Mouse (Mus musculus) left cerebral cortex, postnatal 14 days (tissue): ENCODE data around the gene Hpca. TPM values are rescaled to one million over a fixed set of nuclear protein-coding genes. Genes with fewer than 3 reads are reported as not detected.
A peak's percentile ranks its signal among the peaks of the same experiment; 100 is the strongest.

ENCODE experiments used
- DNase-seq, 2 experiments: peaks; one replicate each; pipeline ENCODE4 v3.0.0; 2021 to 2022; ENCODE audit warnings: low spot score in 2 of 2, mixed read lengths in 1 of 2
- intact Hi-C: fragments of 180-260 bp; cut with DNase I; formaldehyde crosslinking; loops from one replicate; pipeline ENCODE4 v1.15.1; 2025
- total RNA-seq, 2 experiments: library from RNA; stranded (reverse); gene quantifications; 2 replicates each; pipeline ENCODE4 v1.2.3; 2021

Gene Hpca
- total RNA-seq, 2 experiments from 2014 or later = 562 to 615 TPM

DNA sequence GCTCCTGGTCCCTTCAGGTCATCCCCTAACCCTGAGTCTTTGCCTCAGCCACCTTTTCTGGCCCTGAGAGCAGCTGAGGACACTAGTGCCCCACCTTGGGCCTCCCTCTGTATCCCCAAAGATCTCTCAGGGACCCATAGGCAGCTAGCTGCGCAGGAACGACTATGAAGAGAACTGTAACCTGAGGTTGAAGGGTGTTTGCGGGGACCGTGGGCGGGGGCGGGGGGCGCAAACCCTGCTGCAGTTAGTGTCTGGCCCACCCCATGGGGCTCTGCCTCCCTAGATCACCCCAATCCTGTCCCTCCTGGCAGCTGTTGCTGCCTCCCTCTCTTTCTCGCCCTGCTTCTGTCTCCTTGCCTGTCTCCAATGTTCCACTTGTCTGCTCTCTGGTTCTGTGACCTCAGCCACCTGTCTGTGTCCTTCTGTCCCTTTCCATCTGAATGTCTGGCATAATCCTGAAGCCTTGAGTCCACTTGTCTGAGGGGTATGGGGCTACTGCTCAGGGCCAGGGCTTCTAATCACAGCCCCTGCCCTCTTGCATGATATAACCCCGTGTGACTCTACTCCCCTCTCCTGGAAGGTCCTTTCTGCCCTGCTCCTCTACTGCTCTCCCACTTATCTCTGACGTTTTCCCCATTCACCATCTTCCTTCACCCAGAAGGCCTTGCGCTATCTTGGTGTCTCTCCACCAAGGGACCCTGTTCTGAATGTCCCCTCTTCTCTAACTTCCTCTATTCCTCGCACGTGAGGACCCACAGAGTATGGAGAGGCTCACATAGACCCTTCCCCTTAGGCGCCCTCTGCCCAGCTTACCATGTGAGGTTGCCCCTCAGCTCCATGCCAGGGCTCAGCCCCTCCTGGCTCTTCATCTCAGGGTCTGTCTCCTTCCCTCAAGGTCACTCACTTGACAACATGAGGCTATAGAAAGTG lies 15.8 kb upstream of the Hpca start:
- intact Hi-C loops = loop anchor here (10.0 kb wide), 1 partner anchor 47 kb away; the partner anchor contains the start of genes S100pbp and Yars

GRCm38 (mm10) chr4:129136579-129137391 lies 14.9 kb upstream of the Hpca start, which contains the start of gene Fndc5:
TSS of gene Fndc5 (plus strand) at chr4:129136999.
- intact Hi-C loops = loop anchor here (10.0 kb wide), 1 partner anchor 48 kb away; the partner anchor contains the start of genes S100pbp and Yars
- no peak for DNase-seq

More for the DNA sequence above, 15.8 kb upstream of the Hpca start:
- DNase-seq = no peak

- DNase-seq = no peak
- intact Hi-C loops = loop anchor here (10.0 kb wide), 1 partner anchor 49 kb away; the partner anchor contains the start of genes S100pbp and Yars
Measured at GRCm38 (mm10) chr4:129136189-129136578, 14.3 kb upstream of the Hpca start.

DNA sequence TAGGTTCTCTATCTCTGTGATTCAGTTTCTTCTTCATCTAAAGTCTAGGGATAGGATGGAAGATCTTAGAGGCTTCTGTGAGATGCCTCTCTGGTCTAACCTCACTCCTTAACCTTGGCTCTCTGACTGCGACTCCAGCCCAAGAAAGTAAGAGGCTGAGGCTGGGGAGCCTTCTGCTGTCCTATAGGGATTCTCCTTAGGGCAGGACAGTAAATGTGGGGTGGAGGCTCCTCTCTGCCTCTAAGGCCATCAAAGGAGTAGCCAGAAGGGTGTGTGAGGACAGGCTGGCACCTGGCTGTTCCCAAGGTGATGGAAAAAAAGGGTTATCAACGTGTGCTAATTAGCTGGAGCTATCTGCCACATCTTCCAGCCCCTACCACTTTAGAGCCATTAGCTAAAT lies 13.8 kb upstream of the Hpca start:
- DNase-seq = no peak
- intact Hi-C loops = loop anchor here (10.0 kb wide), 1 partner anchor 49 kb away; the partner anchor contains the start of genes S100pbp and Yars

DNA sequence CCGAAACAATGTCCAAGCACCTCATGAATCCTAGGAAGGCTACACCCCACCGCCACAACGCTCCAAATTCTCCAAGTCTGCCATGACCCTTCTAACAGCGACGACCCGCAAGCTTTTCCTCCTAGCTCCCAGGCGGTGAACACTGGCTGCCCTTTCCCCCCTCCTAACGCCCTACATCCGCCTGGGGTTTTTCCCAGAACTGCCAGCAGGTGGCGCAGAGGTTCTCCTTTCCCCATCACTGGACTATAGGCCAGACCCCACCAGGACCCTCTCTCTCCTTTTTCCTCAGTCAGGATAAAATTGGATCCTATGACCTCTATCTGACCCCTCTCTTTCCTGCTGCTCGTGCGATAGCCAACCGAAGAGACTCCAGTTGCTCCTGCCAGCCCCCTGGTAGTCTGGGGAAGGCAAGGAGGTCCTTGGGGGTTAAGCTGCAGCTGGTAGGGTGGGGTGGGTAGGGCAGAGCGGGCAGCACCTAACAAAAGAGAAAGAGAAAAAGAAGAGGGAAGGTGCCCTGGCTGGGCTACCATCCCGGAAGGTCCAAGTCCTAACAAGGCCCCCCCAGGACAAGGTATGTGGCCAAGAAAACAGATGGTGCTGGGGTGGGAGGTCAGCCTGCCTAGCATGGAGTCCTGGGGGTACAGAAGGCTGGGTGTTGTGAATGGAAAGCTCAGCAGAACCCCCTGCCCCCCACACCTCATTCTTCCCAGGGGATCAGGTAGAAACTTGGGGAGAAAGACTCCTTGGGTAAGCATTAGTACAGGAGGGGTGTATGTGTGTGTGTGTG lies 13.2 kb upstream of the Hpca start:
- peak in 1 of 2 experiments; percentile 78 for DNase-seq
- intact Hi-C loops = loop anchor here (10.0 kb wide), 1 partner anchor 50 kb away; the partner anchor contains the start of genes S100pbp and Yars

GRCm38 (mm10) chr4:129130755-129131303 lies 9.0 kb upstream of the Hpca start:
- DNase-seq = no peak
- intact Hi-C loops = loop anchor here (10.0 kb wide), 1 partner anchor 54 kb away; the partner anchor contains the start of genes S100pbp and Yars

- DNase-seq = no peak
- intact Hi-C loops = loop anchor here (10.0 kb wide), 1 partner anchor 55 kb away; the partner anchor contains the start of genes S100pbp and Yars
Measured at GRCm38 (mm10) chr4:129130149-129130548, 8.3 kb upstream of the Hpca start.

DNA sequence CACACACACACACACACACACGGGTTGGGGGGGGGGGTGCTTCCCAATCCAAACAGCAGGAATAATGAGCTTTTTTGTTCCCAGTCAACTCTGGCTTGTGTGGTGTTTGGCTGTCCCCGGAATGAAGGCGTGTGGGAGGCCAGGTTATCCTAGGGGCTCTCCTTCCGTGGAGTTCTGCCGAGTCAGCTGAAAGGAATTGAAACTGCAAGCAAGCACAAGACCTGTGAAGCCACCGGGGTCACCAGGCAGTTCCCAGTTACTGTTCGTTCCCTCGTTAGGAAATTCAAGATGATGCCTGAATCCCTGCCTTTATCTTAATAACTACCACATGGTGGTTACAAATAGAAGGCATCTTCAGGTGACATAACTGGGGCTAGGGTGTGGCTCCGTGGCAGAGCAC lies 7.6 kb upstream of the Hpca start:
- no peak for DNase-seq
- intact Hi-C loops = no loop called here

- DNase-seq = peak; percentile 68 to 81
- intact Hi-C loops = no loop called here
Measured at GRCm38 (mm10) chr4:129128582-129129338, 6.9 kb upstream of the Hpca start.

- no peak for DNase-seq
Measured at GRCm38 (mm10) chr4:129125736-129126451, 4.1 kb upstream of the Hpca start.

DNA sequence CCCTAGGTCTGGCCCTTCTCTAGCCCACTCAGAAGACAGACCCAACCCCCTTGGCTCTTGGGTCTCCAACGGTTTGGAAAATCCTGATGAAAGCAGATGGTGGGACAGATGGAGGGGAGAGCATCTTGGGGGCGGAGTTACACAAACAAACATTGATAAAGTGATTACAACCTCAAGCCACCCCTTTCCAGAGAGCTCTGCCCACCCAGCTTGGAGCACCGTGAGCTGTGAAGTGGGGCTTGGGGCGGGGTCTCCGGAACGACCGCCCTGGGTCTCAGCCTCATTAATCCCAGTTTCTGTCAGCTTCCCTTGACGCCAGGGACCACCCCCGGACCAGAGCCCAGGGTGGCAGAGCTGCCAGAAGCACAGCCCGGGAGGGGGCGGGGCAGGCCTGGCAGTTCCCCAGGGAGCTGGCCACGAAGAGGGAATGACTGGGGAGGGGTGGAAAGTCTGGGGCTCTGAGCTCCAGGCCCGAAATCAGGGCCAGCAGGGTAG lies 2.9 kb upstream of the Hpca start:
- intact Hi-C loops = no loop called here
- peak; percentile 67 to 83 for DNase-seq

More at GRCm38 (mm10) chr4:129125736-129126451, 4.1 kb upstream of the Hpca start:
- intact Hi-C loops = no loop called here

DNA sequence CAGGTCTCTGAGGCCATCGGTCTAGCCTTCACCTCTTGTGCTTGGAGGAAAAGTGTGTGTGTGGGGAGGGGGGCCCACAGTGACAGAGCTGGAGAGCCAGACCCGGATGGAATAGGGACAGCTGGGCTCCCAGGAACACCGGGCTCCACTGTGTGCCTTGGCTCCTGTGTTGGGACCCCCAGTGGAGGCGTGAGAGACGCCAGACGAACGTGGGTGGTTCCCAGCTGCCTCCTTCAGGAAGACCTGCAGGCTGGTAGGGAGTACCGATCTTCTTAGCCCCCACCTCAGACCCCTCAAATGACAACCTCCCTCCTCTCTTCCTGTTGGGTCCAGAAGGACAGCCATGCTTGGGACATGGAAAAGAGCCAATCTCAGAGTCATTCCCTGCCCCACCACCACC lies 883 bp upstream of the Hpca start:
- intact Hi-C loops = no loop called here
- DNase-seq = no peak

DNA sequence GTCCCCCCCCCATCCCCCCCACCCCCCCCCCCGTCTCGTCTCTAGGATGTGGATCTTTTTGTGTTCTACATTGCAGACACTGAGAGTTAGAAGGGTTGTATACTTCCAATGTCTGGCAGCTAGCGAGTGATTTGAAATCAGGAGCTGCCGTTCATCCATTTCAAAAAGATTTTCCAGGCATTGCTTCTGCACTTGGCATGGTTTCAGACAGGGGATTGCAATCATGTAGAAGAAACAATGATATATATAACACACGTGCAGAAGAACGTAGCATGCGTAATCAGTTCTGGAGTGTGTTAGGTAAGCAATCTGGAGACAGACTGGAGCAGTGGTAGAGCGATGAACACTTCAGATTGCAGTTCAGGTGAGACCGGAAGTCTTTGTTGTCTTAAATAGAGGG lies 271 bp upstream of the Hpca start:
- intact Hi-C loops = no loop called here
- peak in 1 of 2 experiments; percentile 68 for DNase-seq

DNA sequence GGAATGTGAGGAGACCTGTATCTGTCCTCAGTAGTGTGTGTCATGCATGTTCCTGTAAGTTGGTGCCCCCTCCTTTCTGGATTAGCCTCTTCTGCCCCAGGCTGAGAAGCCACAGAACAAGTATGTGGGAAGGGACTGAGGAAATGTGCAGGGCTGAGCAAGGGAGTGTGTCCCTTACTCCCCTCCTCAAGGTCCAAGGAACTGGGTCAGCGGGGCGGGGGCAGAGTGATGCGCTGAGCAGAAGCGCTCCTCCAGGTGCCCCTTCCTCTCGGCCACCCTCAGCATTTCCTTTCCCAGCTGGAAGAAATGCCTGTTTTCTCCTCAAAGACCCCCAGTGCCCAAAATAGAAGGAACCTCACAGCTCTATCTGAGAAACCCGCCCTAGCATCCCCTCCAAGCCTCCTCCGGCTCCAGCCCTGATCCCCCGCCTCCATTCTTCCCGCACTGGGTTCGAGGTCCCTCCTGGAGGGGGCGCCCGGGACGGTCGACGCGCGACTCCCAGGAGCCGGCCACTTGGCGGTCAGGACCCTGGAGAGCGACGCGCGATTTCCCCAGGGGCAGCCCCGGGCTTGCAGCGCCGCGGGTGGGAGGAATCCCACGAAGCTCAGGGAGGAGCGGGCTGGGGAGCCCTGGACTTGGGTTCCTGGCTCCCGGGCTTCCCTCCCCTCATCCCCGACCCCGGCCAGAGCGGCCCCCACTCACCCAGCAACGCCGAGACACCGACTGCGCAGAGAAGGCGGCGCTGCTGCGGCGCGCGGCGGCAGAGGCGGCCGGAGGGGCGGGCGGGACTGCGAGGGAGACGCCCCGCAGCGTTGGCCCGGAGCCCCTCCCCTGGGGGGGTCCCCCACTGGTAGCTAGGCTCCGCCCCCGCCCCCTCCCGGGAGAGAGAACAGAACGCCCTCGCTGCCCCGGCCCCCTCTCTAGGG lies 1.1 kb downstream of the Hpca start:
- peak in 1 of 2 experiments; percentile 71 for DNase-seq
- intact Hi-C loops = no loop called here

- DNase-seq = peak in 1 of 2 experiments; percentile 84
- intact Hi-C loops = loop anchor here (10.0 kb wide), 1 partner anchor 335 kb away; no protein-coding TSS in a partner anchor
Measured at GRCm38 (mm10) chr4:129119708-129120107, 2.1 kb downstream of the Hpca start.
